ENCODE assay signal across 8 mouse cellular contexts in the genomic region with DNA sequence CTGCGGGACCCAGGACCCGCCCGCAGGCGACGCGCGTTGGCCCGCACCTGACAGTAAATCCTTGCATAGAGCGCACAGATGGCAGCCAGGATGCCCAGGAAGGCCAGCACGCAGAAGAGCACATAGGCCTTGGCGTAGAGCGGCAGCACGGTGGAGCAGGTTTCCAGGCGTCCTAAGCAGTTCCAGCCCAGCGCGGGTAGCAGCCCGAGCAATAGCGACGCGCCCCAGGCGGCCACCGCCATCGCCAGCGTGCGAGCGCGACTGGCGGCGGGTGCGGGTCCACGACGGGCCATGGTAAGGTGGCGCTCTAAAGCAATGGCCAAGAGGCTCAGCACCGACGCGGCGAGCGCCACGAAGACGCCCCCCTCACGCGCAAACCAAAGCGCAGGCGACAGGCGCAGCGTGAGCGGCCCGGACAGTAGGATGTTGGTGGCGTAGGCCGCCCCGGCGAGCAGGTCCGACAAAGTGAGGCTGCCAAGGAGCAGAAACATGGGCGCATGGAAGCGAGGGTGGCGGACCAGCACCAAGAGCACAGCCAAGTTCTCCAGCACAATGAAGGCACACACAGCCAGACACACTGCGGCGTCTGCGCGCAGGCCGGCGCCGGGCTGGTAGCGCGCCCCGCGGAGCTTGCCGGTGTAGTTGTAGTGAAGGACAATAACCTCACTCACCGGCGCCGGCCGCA. TPM values are rescaled to one million over a fixed set of nuclear protein-coding genes. Genes with fewer than 3 reads are reported as not detected.
DNase-seq lines count a peak whose midpoint lies in the region; ATAC-seq and TF ChIP-seq lines count a peak whose summit lies in the region.

No protein-coding gene starts in this region.

- H3K4me2 ChIP-seq in kidney, embryonic 15.5 days: peak overlapping the region; percentile 83
- H3K4me2 ChIP-seq in hindbrain, embryonic 14.5 days (replicated peaks): peak overlapping the region; percentile 83
- peak overlapping the region; percentile 70 for H3K4me2 ChIP-seq in stomach, postnatal 0 days (replicated peaks; ENCODE audit: low read depth)

- TF ChIP-seq EP300 in stomach, postnatal 0 days (optimal IDR thresholded peaks at IDR 0.05): no peak

- H3K4me1 ChIP-seq in kidney, embryonic 15.5 days: peaks cover 37% of the 10 kb centered on the region
- peaks cover 15% of the 10 kb centered on the region; the same call in 1 of the 2 replicates for H3K4me1 ChIP-seq in hindbrain, embryonic 14.5 days (replicated peaks; ENCODE audit: control insufficient read depth, insufficient read depth, low read length)
- H3K4me1 ChIP-seq in megakaryocyte, embryonic 14.5 days: peaks cover 54% of the 10 kb centered on the region
- no peaks in the 10 kb centered on the region; the same call in 1 of the 2 replicates for H3K4me1 ChIP-seq in stomach, postnatal 0 days (replicated peaks; ENCODE audit: control insufficient read depth, insufficient read depth)

- no peaks in the 10 kb centered on the region for H3K36me3 ChIP-seq in kidney, embryonic 15.5 days
- H3K36me3 ChIP-seq in hindbrain, embryonic 14.5 days (replicated peaks; ENCODE audit: control insufficient read depth, insufficient read depth): no peaks in the 10 kb centered on the region
- H3K36me3 ChIP-seq in megakaryocyte, embryonic 14.5 days (replicated peaks; ENCODE audit: low read length): no peaks in the 10 kb centered on the region
- H3K36me3 ChIP-seq in stomach, postnatal 0 days (ENCODE audit: control insufficient read depth, insufficient read depth, low read length): no peaks in the 10 kb centered on the region

- peak; percentile 22; the same call in 1 of the 2 replicates for ATAC-seq in kidney, embryonic 15.5 days (replicated peaks; ENCODE audit: low FRiP score)
- peak; percentile 63 for ATAC-seq in hindbrain, embryonic 14.5 days (ENCODE audit: low FRiP score)
- no peak; the same call in 1 of the 2 replicates for ATAC-seq in stomach, postnatal 0 days (ENCODE audit: low FRiP score, low TSS enrichment)

- WGBS in kidney, embryonic 15.5 days: under 1% methylated on average over 72 of the region's 72 CpGs
- WGBS in hindbrain, embryonic 14.5 days: under 1% methylated on average over 72 of the region's 72 CpGs
- WGBS in stomach, postnatal 0 days: under 1% methylated on average over 72 of the region's 72 CpGs

- H3K27me3 ChIP-seq in kidney, embryonic 15.5 days: peaks cover 77% of the 10 kb centered on the region
- peaks cover 72% of the 10 kb centered on the region for H3K27me3 ChIP-seq in hindbrain, embryonic 14.5 days (ENCODE audit: control insufficient read depth, insufficient read depth, low read length)
- peaks cover 69% of the 10 kb centered on the region for H3K27me3 ChIP-seq in megakaryocyte, embryonic 14.5 days (replicated peaks)
- peaks cover 5% of the 10 kb centered on the region for H3K27me3 ChIP-seq in stomach, postnatal 0 days (ENCODE audit: control insufficient read depth, insufficient read depth, low read length)

- no peak for DNase-seq in kidney, adult 18-20 months
- peak; percentile 73 for DNase-seq in ZHBTc4 (ENCODE audit: low read depth, low spot score)
- peak; percentile 60 for DNase-seq in embryo, embryonic 11 days
- DNase-seq in hindbrain, embryonic 14.5 days (ENCODE audit: low spot score): peak; percentile 52
- peak; percentile 45 for DNase-seq in stomach, postnatal 0 days (ENCODE audit: low spot score)
- no peak for DNase-seq in urinary bladder, postnatal 10 days (ENCODE audit: low spot score)

- peak overlapping the region; percentile 39 for H3K9ac ChIP-seq in kidney, embryonic 15.5 days
- H3K9ac ChIP-seq in hindbrain, embryonic 14.5 days: peak overlapping the region; percentile 61
- 0 out of 2 replicates have a peak overlapping the region, but pooled peaks have one; percentile 23 for H3K9ac ChIP-seq in stomach, postnatal 0 days (ENCODE audit: low read length)

- H3K4me3 ChIP-seq in kidney, embryonic 15.5 days (replicated peaks): peak overlapping the region; percentile 51
- peak overlapping the region; percentile 44 for H3K4me3 ChIP-seq in hindbrain, embryonic 14.5 days (replicated peaks; ENCODE audit: low read length)
- peak overlapping the region; percentile 93 for H3K4me3 ChIP-seq in megakaryocyte, embryonic 14.5 days (replicated peaks)
- peak overlapping the region; percentile 36 for H3K4me3 ChIP-seq in stomach, postnatal 0 days (ENCODE audit: low read depth, low read length)

- H3K9me3 ChIP-seq in kidney, embryonic 15.5 days (replicated peaks): no peaks in the 10 kb centered on the region
- no peaks in the 10 kb centered on the region for H3K9me3 ChIP-seq in hindbrain, embryonic 14.5 days (ENCODE audit: control insufficient read depth, low read length)
- H3K9me3 ChIP-seq in megakaryocyte, embryonic 14.5 days: peaks cover 12% of the 10 kb centered on the region; the same call in 1 of the 2 replicates
- no peaks in the 10 kb centered on the region for H3K9me3 ChIP-seq in stomach, postnatal 0 days (ENCODE audit: control insufficient read depth, low read length)

- H3K27ac ChIP-seq in kidney, embryonic 15.5 days: no peak overlapping the region
- H3K27ac ChIP-seq in hindbrain, embryonic 14.5 days: peak overlapping the region; percentile 57
- no peak overlapping the region for H3K27ac ChIP-seq in stomach, postnatal 0 days (replicated peaks)

- TF ChIP-seq CTCF in stomach, postnatal 0 days (IDR thresholded peaks at IDR 0.05; ENCODE audit: low read depth): no peak

RNA-seq across cellular contexts. Expression of a gene that starts 3.7 kb away (rescaled TPM):
- polyA plus RNA-seq in kidney, embryonic 15.5 days (2015; fragmentation: Nextera tagmentation; extraction: Ambion mirVana): 0.19 TPM in 1 of 2 replicates, not detected in the other
- polyA plus RNA-seq in hindbrain, embryonic 14.5 days (2014; fragmentation: Nextera tagmentation; extraction: Ambion mirVana): 3.9 and 4.1 TPM in 2 replicates
- not detected in 2 replicates for polyA plus RNA-seq in megakaryocyte, embryonic 14.5 days (2012; ENCODE audit: insufficient read depth, low replicate concordance)
- polyA plus RNA-seq in stomach, postnatal 0 days (2015; fragmentation: Nextera tagmentation; extraction: Ambion mirVana): 4.7 and 5.0 TPM in 2 replicates

RNA-seq across cellular contexts. Expression of a gene that starts 5.4 kb away (rescaled TPM):
- 55.1 and 64.2 TPM in 2 replicates for polyA plus RNA-seq in kidney, embryonic 15.5 days (2015; fragmentation: Nextera tagmentation; extraction: Ambion mirVana)
- 39.3 and 43.6 TPM in 2 replicates for polyA plus RNA-seq in hindbrain, embryonic 14.5 days (2014; fragmentation: Nextera tagmentation; extraction: Ambion mirVana)
- polyA plus RNA-seq in megakaryocyte, embryonic 14.5 days (2012; ENCODE audit: insufficient read depth, low replicate concordance): 47.4 and 49.4 TPM in 2 replicates
- polyA plus RNA-seq in stomach, postnatal 0 days (2015; fragmentation: Nextera tagmentation; extraction: Ambion mirVana): 37.2 and 40.8 TPM in 2 replicates

RNA-seq across cellular contexts. Expression of a gene that starts 20.5 kb away (rescaled TPM):
- 42.7 and 49.5 TPM in 2 replicates for polyA plus RNA-seq in kidney, embryonic 15.5 days (2015; fragmentation: Nextera tagmentation; extraction: Ambion mirVana)
- 38.1 and 46.9 TPM in 2 replicates for polyA plus RNA-seq in hindbrain, embryonic 14.5 days (2014; fragmentation: Nextera tagmentation; extraction: Ambion mirVana)
- polyA plus RNA-seq in megakaryocyte, embryonic 14.5 days (2012; ENCODE audit: insufficient read depth, low replicate concordance): 53.1 and 67.2 TPM in 2 replicates
- 38.6 and 41.7 TPM in 2 replicates for polyA plus RNA-seq in stomach, postnatal 0 days (2015; fragmentation: Nextera tagmentation; extraction: Ambion mirVana)

RNA-seq across cellular contexts. Expression of a gene that starts 43.2 kb away (rescaled TPM):
- polyA plus RNA-seq in kidney, embryonic 15.5 days (2015; fragmentation: Nextera tagmentation; extraction: Ambion mirVana): 13.8 and 19.8 TPM in 2 replicates
- polyA plus RNA-seq in hindbrain, embryonic 14.5 days (2014; fragmentation: Nextera tagmentation; extraction: Ambion mirVana): 11.2 and 15.6 TPM in 2 replicates
- 32.6 and 47.4 TPM in 2 replicates for polyA plus RNA-seq in megakaryocyte, embryonic 14.5 days (2012; ENCODE audit: insufficient read depth, low replicate concordance)
- polyA plus RNA-seq in stomach, postnatal 0 days (2015; fragmentation: Nextera tagmentation; extraction: Ambion mirVana): 6.7 and 7.9 TPM in 2 replicates

RNA-seq across cellular contexts. Expression of a gene that starts 46.6 kb away (rescaled TPM):
- 51.2 and 51.5 TPM in 2 replicates for polyA plus RNA-seq in kidney, embryonic 15.5 days (2015; fragmentation: Nextera tagmentation; extraction: Ambion mirVana)
- 107 and 112 TPM in 2 replicates for polyA plus RNA-seq in hindbrain, embryonic 14.5 days (2014; fragmentation: Nextera tagmentation; extraction: Ambion mirVana)
- polyA plus RNA-seq in megakaryocyte, embryonic 14.5 days (2012; ENCODE audit: insufficient read depth, low replicate concordance): 94.7 and 248 TPM in 2 replicates
- 23.1 and 28.0 TPM in 2 replicates for polyA plus RNA-seq in stomach, postnatal 0 days (2015; fragmentation: Nextera tagmentation; extraction: Ambion mirVana)

Comparison
In these comparisons a context has a peak if more than half of its experiments do, and no peak if none do; other contexts are left out.
1. H3K4me3 ChIP-seq: peak in every context shown above with its lines; median percentile 93 in megakaryocyte, embryonic 14.5 days; 51 in kidney, embryonic 15.5 days; 44 in hindbrain, embryonic 14.5 days; 36 in stomach, postnatal 0 days.
2. DNase-seq: peak in ZHBTc4 (single experiment), embryo, embryonic 11 days (single experiment), hindbrain, embryonic 14.5 days (single experiment) and stomach, postnatal 0 days (single experiment); none in kidney, adult 18-20 months (single experiment) and urinary bladder, postnatal 10 days (single experiment).
3. Peak in every context shown above with its lines, with median percentiles within 50 percentile points of each other: H3K4me2 ChIP-seq and H3K9ac ChIP-seq.